Mouse (Mus musculus) retina, adult 2 months (tissue): ENCODE data around the gene Smim4.

Source experiments
- DNase-seq: peaks from one replicate; pipeline ENCODE4 v3.0.0-alpha.2; 2012; ENCODE audit warnings: low read depth, low spot score

The Smim4 gene

GRCm38 (mm10) chr14:31138897-31139429 lies 10.2 kb upstream of the Smim4 start:
- no peak for DNase-seq

- no peak for DNase-seq
Measured at GRCm38 (mm10) chr14:31138219-31138896, 9.6 kb upstream of the Smim4 start.

GRCm38 (mm10) chr14:31137791-31138190 lies 9.0 kb upstream of the Smim4 start:
- no peak for DNase-seq

GRCm38 (mm10) chr14:31137281-31137595 lies 8.5 kb upstream of the Smim4 start:
- no peak for DNase-seq

GRCm38 (mm10) chr14:31136411-31137280 lies 7.9 kb upstream of the Smim4 start:
- no peak for DNase-seq

- no peak for DNase-seq
Measured at GRCm38 (mm10) chr14:31135495-31136410, 7.0 kb upstream of the Smim4 start.

GRCm38 (mm10) chr14:31134015-31135000 lies 5.6 kb upstream of the Smim4 start:
- no peak for DNase-seq

GRCm38 (mm10) chr14:31133023-31133665 lies 4.4 kb upstream of the Smim4 start:
- no peak for DNase-seq

- no peak for DNase-seq
Measured at GRCm38 (mm10) chr14:31132491-31132975, 3.8 kb upstream of the Smim4 start.

GRCm38 (mm10) chr14:31132031-31132430 lies 3.3 kb upstream of the Smim4 start:
- no peak for DNase-seq

GRCm38 (mm10) chr14:31131272-31131821 lies 2.6 kb upstream of the Smim4 start:
- DNase-seq = no peak

- no peak for DNase-seq
Measured at GRCm38 (mm10) chr14:31130236-31131220, 1.8 kb upstream of the Smim4 start, which contains the start of gene Nt5dc2. TSS of gene Nt5dc2 (plus strand) at chr14:31131053.

GRCm38 (mm10) chr14:31129326-31130235 lies 825 bp upstream of the Smim4 start:
- no peak for DNase-seq

GRCm38 (mm10) chr14:31128101-31128825 lies 493 bp downstream of the Smim4 start:
- DNase-seq = no peak

- no peak for DNase-seq
Measured at GRCm38 (mm10) chr14:31126826-31127225, 1.9 kb downstream of the Smim4 start.
